Mouse (Mus musculus): ENCODE results near the gene Zc3h12c. TPM values are rescaled to one million over a fixed set of nuclear protein-coding genes. Genes with fewer than 3 reads are reported as not detected.

Zc3h12c gene
- polyA plus RNA-seq, 1 experiment from 2014 or later: 8.1 TPM

Small RNA genes within 50 kb of the gene (microRNA-seq; reads per million reads assigned to microRNA genes)
- not detected for gene Gm27686
- not detected for gene Mir6244

Other genes with a start within 250 kb of the Zc3h12c start
- gene Fdx1, start 205.0 kb downstream of the Zc3h12c start, polyA plus RNA-seq (2014; fragmentation: Nextera tagmentation; extraction: Ambion mirVana): 42.1 and 48.7 TPM in 2 replicates
- gene Rdx, start 121.4 kb downstream of the Zc3h12c start, polyA plus RNA-seq (2014; fragmentation: Nextera tagmentation; extraction: Ambion mirVana): 99.5 and 111 TPM in 2 replicates